Mouse (Mus musculus): ENCODE measurements around the gene Thbs3. TPM values are rescaled to one million over a fixed set of nuclear protein-coding genes. Genes with fewer than 3 reads are reported as not detected.

Gene Thbs3
- polyA plus RNA-seq, 1 experiment from 2014 or later, result 10.4 TPM

- TF ChIP-seq CTCF (IDR thresholded peaks at IDR 0.05; ENCODE audit: low read depth), result no peak
- no peak overlapping the region for H3K9ac ChIP-seq (ENCODE audit: low read depth, low read length)
- DNase-seq (ENCODE audit: low spot score), result no peak
- no peak overlapping the region for H3K4me2 ChIP-seq (ENCODE audit: low read length)
- H3K9me3 ChIP-seq (replicated peaks; ENCODE audit: low read length), result no peaks in the 10 kb centered on the region
- no peak for ATAC-seq (replicated peaks; ENCODE audit: low FRiP score, low read depth)
- H3K27ac ChIP-seq, result no peak overlapping the region
- WGBS, result 76% methylated on average over 3 of the region's 3 CpGs
- H3K27me3 ChIP-seq (ENCODE audit: insufficient read depth, low read length), result no peaks in the 10 kb centered on the region
- no peaks in the 10 kb centered on the region for H3K4me1 ChIP-seq (replicated peaks; ENCODE audit: insufficient read depth, low read length)
- H3K36me3 ChIP-seq (ENCODE audit: insufficient read depth, low read length), result no peaks in the 10 kb centered on the region
- no peak overlapping the region for H3K4me3 ChIP-seq (replicated peaks; ENCODE audit: low read depth, low read length)
Measured at GRCm38 (mm10) chr3:89260211-89260610, 45.2 kb downstream of the Thbs3 start.

- H3K9ac ChIP-seq (ENCODE audit: low read depth, low read length), result no peak overlapping the region
- H3K4me2 ChIP-seq (ENCODE audit: low read length), result no peak overlapping the region
- H3K9me3 ChIP-seq (replicated peaks; ENCODE audit: low read length), result no peaks in the 10 kb centered on the region
- DNase-seq (ENCODE audit: low spot score), result peak; percentile 21
- TF ChIP-seq CTCF (IDR thresholded peaks at IDR 0.05; ENCODE audit: low read depth), result no peak
- H3K4me3 ChIP-seq (replicated peaks; ENCODE audit: low read depth, low read length), result no peak overlapping the region
- H3K4me1 ChIP-seq (replicated peaks; ENCODE audit: insufficient read depth, low read length), result 0 out of 2 replicates have a peak, but pooled peaks cover 5% of the 10 kb centered on the region
- WGBS, result 60% methylated on average over 10 of the region's 10 CpGs
- H3K27ac ChIP-seq, result peak overlapping the region; percentile 31; the same call in 1 of the 2 replicates
- H3K36me3 ChIP-seq (ENCODE audit: insufficient read depth, low read length), result no peaks in the 10 kb centered on the region
- H3K27me3 ChIP-seq (ENCODE audit: insufficient read depth, low read length), result no peaks in the 10 kb centered on the region
- no peak for ATAC-seq (replicated peaks; ENCODE audit: low FRiP score, low read depth)
Measured at GRCm38 (mm10) chr3:89262417-89262816, 47.4 kb downstream of the Thbs3 start.

- Histone ChIP-seq H3K27ac (peak overlapping the region; percentile 81), H3K27me3 (ENCODE audit: insufficient read depth, low read length) (no peaks in the 10 kb centered on the region), H3K9me3 (replicated peaks; ENCODE audit: low read length) (no peaks in the 10 kb centered on the region), H3K36me3 (ENCODE audit: insufficient read depth, low read length) (no peaks in the 10 kb centered on the region), H3K9ac (ENCODE audit: low read depth, low read length) (peak overlapping the region; percentile 79), H3K4me3 (replicated peaks; ENCODE audit: low read depth, low read length) (peak overlapping the region; percentile 57), H3K4me2 (ENCODE audit: low read length) (peak overlapping the region; percentile 96), H3K4me1 (replicated peaks; ENCODE audit: insufficient read depth, low read length) (peaks cover 22% of the 10 kb centered on the region)
- ATAC-seq (replicated peaks; ENCODE audit: low FRiP score, low read depth) (peak; percentile 76; the same call in 1 of the 2 replicates), DNase-seq (ENCODE audit: low spot score) (peak; percentile 93)
- no peak for TF ChIP-seq CTCF (IDR thresholded peaks at IDR 0.05; ENCODE audit: low read depth)
- WGBS, result under 1% methylated on average over 20 of the region's 20 CpGs
Measured at GRCm38 (mm10) chr3:89266439-89266893, 51.5 kb downstream of the Thbs3 start.

- H3K9ac ChIP-seq (ENCODE audit: low read depth, low read length), result 0 out of 2 replicates have a peak overlapping the region, but pooled peaks have one; percentile 23
- H3K27ac ChIP-seq, result no peak overlapping the region
- peaks cover 22% of the 10 kb centered on the region for H3K4me1 ChIP-seq (replicated peaks; ENCODE audit: insufficient read depth, low read length)
- H3K36me3 ChIP-seq (ENCODE audit: insufficient read depth, low read length), result peaks cover 11% of the 10 kb centered on the region; the same call in 1 of the 2 replicates
- TF ChIP-seq CTCF (IDR thresholded peaks at IDR 0.05; ENCODE audit: low read depth), result no peak
- 69% methylated on average over 8 of the region's 8 CpGs for WGBS
- H3K4me3 ChIP-seq (replicated peaks; ENCODE audit: low read depth, low read length), result no peak overlapping the region
- ATAC-seq (replicated peaks; ENCODE audit: low FRiP score, low read depth) (no peak), DNase-seq (ENCODE audit: low spot score) (no peak)
- no peak overlapping the region for H3K4me2 ChIP-seq (ENCODE audit: low read length)
- no peaks in the 10 kb centered on the region for H3K27me3 ChIP-seq (ENCODE audit: insufficient read depth, low read length)
- H3K9me3 ChIP-seq (replicated peaks; ENCODE audit: low read length), result no peaks in the 10 kb centered on the region
Measured at GRCm38 (mm10) chr3:89268916-89269315, 53.9 kb downstream of the Thbs3 start.

GRCm38 (mm10) chr3:89270051-89270755, 55.2 kb downstream of the Thbs3 start, which contains the start of gene Slc50a1:
Slc50a1 (minus strand) TSS chr3:89270570.
- 1% methylated on average over 39 of the region's 39 CpGs for WGBS

GRCm38 (mm10) chr3:89270891-89271290, 55.9 kb downstream of the Thbs3 start:
- no peak overlapping the region for H3K4me3 ChIP-seq (replicated peaks; ENCODE audit: low read depth, low read length)
- peak overlapping the region; percentile 59 for H3K4me2 ChIP-seq (ENCODE audit: low read length)
- TF ChIP-seq CTCF (IDR thresholded peaks at IDR 0.05; ENCODE audit: low read depth), result no peak
- H3K27ac ChIP-seq, result peak overlapping the region; percentile 78; the same call in 1 of the 2 replicates
- 66% methylated on average over 6 of the region's 6 CpGs for WGBS
- peaks cover 21% of the 10 kb centered on the region for H3K36me3 ChIP-seq (ENCODE audit: insufficient read depth, low read length)
- no peaks in the 10 kb centered on the region for H3K9me3 ChIP-seq (replicated peaks; ENCODE audit: low read length)
- peak overlapping the region; percentile 67; the same call in 1 of the 2 replicates for H3K9ac ChIP-seq (ENCODE audit: low read depth, low read length)
- peaks cover 22% of the 10 kb centered on the region for H3K4me1 ChIP-seq (replicated peaks; ENCODE audit: insufficient read depth, low read length)
- ATAC-seq (replicated peaks; ENCODE audit: low FRiP score, low read depth) (no peak), DNase-seq (ENCODE audit: low spot score) (no peak)
- H3K27me3 ChIP-seq (ENCODE audit: insufficient read depth, low read length), result no peaks in the 10 kb centered on the region

More at GRCm38 (mm10) chr3:89270051-89270755, 55.2 kb downstream of the Thbs3 start, which contains the start of gene Slc50a1:
- H3K9me3 ChIP-seq (replicated peaks; ENCODE audit: low read length), result no peaks in the 10 kb centered on the region
- peak within 1 kb of the TSS; percentile 67 for H3K9ac ChIP-seq (ENCODE audit: low read depth, low read length)
- H3K4me1 ChIP-seq (replicated peaks; ENCODE audit: insufficient read depth, low read length), result peaks cover 22% of the 10 kb centered on the region
- peak within 1 kb of the TSS; percentile 78 for H3K27ac ChIP-seq
- TF ChIP-seq CTCF (IDR thresholded peaks at IDR 0.05; ENCODE audit: low read depth), result peak; percentile 60
- no peaks in the 10 kb centered on the region for H3K27me3 ChIP-seq (ENCODE audit: insufficient read depth, low read length)
- ATAC-seq (replicated peaks; ENCODE audit: low FRiP score, low read depth) (no peak; the same call in 1 of the 2 replicates), DNase-seq (ENCODE audit: low spot score) (peak; percentile 84)
- peak within 1 kb of the TSS; percentile 59 for H3K4me2 ChIP-seq (ENCODE audit: low read length)
- peaks cover 14% of the 10 kb centered on the region for H3K36me3 ChIP-seq (ENCODE audit: insufficient read depth, low read length)
- H3K4me3 ChIP-seq (replicated peaks; ENCODE audit: low read depth, low read length), result peak within 1 kb of the TSS; percentile 51

Measured in kidney, postnatal 0 days (tissue).